Mouse (Mus musculus) liver, embryonic 11.5 days (tissue): ENCODE measurements at regions not wholly inside any gene's neighbourhood (a gene's known extent, or its start where the extent isn't known, plus 50 kb on each side); places are given as distances from the start of the nearest gene placed in this dataset.

Experiments used
- ATAC-seq: fragments of 200-750 bp; cut with Nextera tagmentation; replicated peaks from 2 replicates; pipeline ENCODE4 v1.8.0; 2017; ENCODE audit warnings: moderate number of reproducible peaks, mild to moderate bottlenecking, moderate TSS enrichment, moderate library complexity; ENCODE audit not compliant: low FRiP score
- DNase-seq: peaks from one replicate; pipeline ENCODE4 v3.0.0-alpha.2; 2017; ENCODE audit warnings: low spot score
- H3K27ac ChIP-seq: fragments of 300-500 bp; sonication (generic); 2 replicates; pipeline ENCODE4 v1.5.1; 2014; ENCODE audit warnings: mild to moderate bottlenecking, low read depth, low read length, control low read depth
- H3K27me3 ChIP-seq: fragments of 300-500 bp; sonication (generic); replicated peaks from 2 replicates; pipeline ENCODE4 v1.6.1; 2014; ENCODE audit warnings: low read length, mixed read lengths; ENCODE audit not compliant: control insufficient read depth, insufficient read depth
- H3K36me3 ChIP-seq: fragments of 300-500 bp; sonication (generic); 2 replicates; pipeline ENCODE4 v1.6.1; 2014; ENCODE audit warnings: mild to moderate bottlenecking, low read length, moderate library complexity, mixed read lengths; ENCODE audit not compliant: control insufficient read depth, insufficient read depth
- H3K4me1 ChIP-seq: fragments of 300-500 bp; sonication (generic); replicated peaks from 2 replicates; pipeline ENCODE4 v1.6.1; 2014; ENCODE audit warnings: low read length, mixed read lengths; ENCODE audit not compliant: control insufficient read depth, insufficient read depth
- H3K4me2 ChIP-seq: fragments of 300-500 bp; sonication (generic); 2 replicates; pipeline ENCODE4 v1.6.1; 2014; ENCODE audit warnings: mild to moderate bottlenecking, control low read depth, moderate library complexity
- H3K4me3 ChIP-seq: fragments of 300-500 bp; sonication (generic); 2 replicates; pipeline ENCODE4 v1.5.1; 2014; ENCODE audit warnings: low read depth, low read length, control low read depth
- H3K9ac ChIP-seq: fragments of 300-500 bp; sonication (generic); 2 replicates; pipeline ENCODE4 v1.6.1; 2014; ENCODE audit warnings: low read depth, low read length, control low read depth
- H3K9me3 ChIP-seq: fragments of 300-500 bp; sonication (generic); 2 replicates; pipeline ENCODE4 v1.6.1; 2016; ENCODE audit warnings: low read length, inconsistent platforms, mixed read lengths; ENCODE audit not compliant: control insufficient read depth
- WGBS: fragments of 180-500 bp; shearing (Covaris S2); extraction: QIAGEN DNeasy Blood & Tissue Kit; methylation state at CpG from one replicate; pipeline ENCODE4 v1.1.7; 2014; 5-methylcytosine and 5-hydroxymethylcytosine counted together

DNA sequence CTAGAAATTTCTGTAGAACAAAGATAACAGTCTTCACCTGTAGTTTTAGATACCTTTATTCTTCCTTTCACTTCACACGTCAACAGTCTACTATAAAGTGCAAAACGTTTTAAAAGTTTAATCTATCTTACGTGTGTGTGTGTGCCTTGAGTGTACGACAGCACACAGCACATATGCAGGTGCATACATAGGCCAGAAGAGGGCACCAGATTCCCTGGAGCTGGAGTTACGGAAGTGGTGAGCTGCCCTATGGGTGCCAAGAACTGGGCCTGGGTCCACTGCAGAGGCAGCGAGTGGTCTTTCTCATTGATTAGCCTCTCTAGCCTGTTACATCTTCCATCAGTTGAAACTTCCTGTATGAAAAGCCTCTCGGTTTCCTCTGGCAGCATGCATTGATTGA, 285.5 kb upstream of the Dio3 start:
- Histone ChIP-seq H3K9me3 (no peaks in the 10 kb centered on the region), H3K27ac (no peak overlapping the region), H3K4me2 (no peak overlapping the region), H3K36me3 (no peaks in the 10 kb centered on the region), H3K9ac (no peak overlapping the region), H3K4me1 (no peaks in the 10 kb centered on the region), H3K4me3 (no peak overlapping the region), H3K27me3 (no peaks in the 10 kb centered on the region)
- no peak for DNase-seq
- ATAC-seq = no peak
- 82% methylated on average over 7 of the region's 7 CpGs for WGBS

DNA sequence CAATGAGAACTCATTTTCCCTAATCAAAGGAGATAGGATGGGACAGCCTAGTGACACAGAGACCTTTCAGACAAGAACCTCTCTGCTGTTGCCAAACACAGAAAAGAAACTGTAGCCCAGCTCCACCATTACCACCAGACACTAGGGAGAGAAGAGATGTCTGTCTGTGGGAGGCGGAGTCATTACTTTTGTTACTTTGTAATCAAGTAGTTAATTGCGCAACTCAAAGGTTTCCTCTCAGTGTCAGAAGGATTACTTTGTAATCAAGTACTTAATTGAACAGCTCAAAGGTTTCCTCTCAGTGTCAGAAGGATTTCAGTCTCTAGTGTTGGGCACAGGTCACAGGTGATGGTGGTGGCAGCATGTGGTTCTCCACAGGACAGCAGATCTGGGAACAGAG, 276.2 kb upstream of the Dio3 start:
- no peaks in the 10 kb centered on the region for H3K9me3 ChIP-seq
- H3K36me3 ChIP-seq = no peaks in the 10 kb centered on the region
- H3K27me3 ChIP-seq = no peaks in the 10 kb centered on the region
- H3K27ac ChIP-seq = no peak overlapping the region
- ATAC-seq = no peak
- 88% methylated on average over 2 of the region's 2 CpGs for WGBS
- no peaks in the 10 kb centered on the region for H3K4me1 ChIP-seq
- no peak overlapping the region for H3K4me2 ChIP-seq
- H3K4me3 ChIP-seq = no peak overlapping the region
- no peak overlapping the region for H3K9ac ChIP-seq
- DNase-seq = no peak

DNA sequence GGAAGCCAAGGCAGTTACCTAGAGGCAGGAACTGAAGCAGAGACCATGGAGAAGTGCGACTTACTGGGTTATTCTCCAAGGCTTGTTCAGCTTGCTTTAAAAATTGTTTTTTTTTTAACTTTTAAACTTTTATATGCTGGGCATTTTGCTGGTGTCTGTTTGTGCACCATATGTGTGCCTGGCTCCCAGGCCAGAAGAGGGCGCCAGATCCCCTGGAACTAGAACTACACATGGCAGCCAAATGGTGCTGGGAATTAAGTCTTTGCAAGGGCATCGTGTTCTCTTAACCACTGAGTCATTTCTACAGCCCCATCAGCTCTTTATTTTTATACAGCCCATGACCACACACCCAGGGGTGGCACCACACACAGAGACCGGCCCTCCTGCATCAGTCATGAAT, 269.7 kb upstream of the Dio3 start:
- Histone ChIP-seq H3K4me3 (no peak overlapping the region), H3K9ac (no peak overlapping the region), H3K27ac (no peak overlapping the region), H3K4me1 (no peaks in the 10 kb centered on the region), H3K9me3 (no peaks in the 10 kb centered on the region), H3K36me3 (no peaks in the 10 kb centered on the region), H3K27me3 (no peaks in the 10 kb centered on the region), H3K4me2 (no peak overlapping the region)
- 49% methylated on average over 4 of the region's 4 CpGs for WGBS
- DNase-seq = no peak
- no peak for ATAC-seq

DNA sequence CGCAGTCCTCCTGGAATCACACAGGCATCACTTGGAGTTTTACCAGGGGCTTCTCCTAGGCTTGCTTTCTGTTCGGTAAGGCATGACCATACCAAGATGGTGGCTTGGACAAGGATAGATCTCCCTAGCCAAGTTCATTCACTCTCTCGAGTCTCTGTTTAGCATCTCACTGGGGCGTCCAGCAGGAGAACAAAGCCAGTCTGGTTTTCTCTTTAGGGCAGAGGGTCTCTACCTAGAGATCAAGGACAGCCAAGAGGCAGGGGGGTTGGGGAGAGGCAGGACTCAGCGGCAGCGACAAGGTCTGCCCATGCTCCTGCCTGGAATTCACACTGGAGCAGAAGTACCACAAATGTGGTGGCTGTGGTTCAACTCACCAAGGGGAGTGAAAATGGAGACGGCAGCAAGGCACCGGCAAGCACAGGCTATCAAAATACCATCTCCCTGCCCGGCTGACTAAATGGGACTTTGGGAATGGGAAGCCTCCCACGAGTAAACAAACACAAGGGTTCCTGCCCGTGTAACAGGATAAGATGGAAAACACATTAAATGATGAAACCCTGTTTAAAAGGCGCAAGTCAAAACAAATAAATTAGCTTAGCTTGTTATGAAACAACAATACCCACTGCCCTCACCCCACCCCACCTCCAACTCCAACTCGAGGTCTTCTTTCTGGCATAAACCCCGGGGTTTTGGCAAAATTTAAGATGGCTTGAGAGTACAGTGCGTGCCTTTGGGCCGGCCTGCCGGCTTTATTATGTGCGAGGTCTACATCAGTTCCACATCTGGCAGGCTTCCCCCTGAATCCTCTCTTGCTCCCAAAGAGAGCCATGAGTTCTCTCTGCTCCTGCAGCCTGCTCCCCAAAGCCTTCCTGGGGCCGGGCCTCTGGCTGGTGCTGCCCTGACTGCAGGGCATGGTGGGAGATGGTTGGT, 258.1 kb upstream of the Dio3 start:
- Histone ChIP-seq H3K4me3 (no peak overlapping the region), H3K4me2 (no peak overlapping the region; the same call in 1 of the 2 replicates), H3K4me1 (no peaks in the 10 kb centered on the region; the same call in 1 of the 2 replicates), H3K9me3 (no peaks in the 10 kb centered on the region), H3K27me3 (no peaks in the 10 kb centered on the region), H3K27ac (no peak overlapping the region), H3K9ac (no peak overlapping the region), H3K36me3 (no peaks in the 10 kb centered on the region)
- no peak for ATAC-seq
- 65% methylated on average over 19 of the region's 19 CpGs for WGBS
- no peak for DNase-seq

DNA sequence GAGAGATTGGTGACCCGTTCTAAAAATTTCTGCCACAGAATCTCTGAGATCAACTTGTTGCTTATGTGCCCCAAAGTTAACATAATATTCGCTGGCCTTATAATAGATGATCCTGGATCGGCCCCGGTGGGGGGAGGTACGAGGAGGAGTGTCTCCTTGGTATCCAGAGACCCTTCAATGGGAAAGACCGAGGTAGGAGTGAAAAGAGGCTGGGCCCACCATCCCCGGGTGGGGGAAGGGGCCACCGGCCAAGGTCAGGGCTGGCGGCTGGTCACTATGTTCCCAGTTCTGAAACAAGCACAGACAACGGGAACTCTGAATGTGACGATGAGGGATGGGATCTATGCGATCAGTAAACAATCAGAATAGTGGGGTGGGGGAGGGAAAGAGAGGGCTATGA, 257.2 kb upstream of the Dio3 start:
- H3K4me2 ChIP-seq = no peak overlapping the region
- DNase-seq (no peak), ATAC-seq (no peak)
- no peaks in the 10 kb centered on the region for H3K27me3 ChIP-seq
- H3K9me3 ChIP-seq = no peaks in the 10 kb centered on the region
- 72% methylated on average over 12 of the region's 12 CpGs for WGBS
- H3K9ac ChIP-seq = no peak overlapping the region
- H3K36me3 ChIP-seq = no peaks in the 10 kb centered on the region
- H3K4me1 ChIP-seq = no peaks in the 10 kb centered on the region; the same call in 1 of the 2 replicates
- H3K27ac ChIP-seq = no peak overlapping the region
- H3K4me3 ChIP-seq = no peak overlapping the region

DNA sequence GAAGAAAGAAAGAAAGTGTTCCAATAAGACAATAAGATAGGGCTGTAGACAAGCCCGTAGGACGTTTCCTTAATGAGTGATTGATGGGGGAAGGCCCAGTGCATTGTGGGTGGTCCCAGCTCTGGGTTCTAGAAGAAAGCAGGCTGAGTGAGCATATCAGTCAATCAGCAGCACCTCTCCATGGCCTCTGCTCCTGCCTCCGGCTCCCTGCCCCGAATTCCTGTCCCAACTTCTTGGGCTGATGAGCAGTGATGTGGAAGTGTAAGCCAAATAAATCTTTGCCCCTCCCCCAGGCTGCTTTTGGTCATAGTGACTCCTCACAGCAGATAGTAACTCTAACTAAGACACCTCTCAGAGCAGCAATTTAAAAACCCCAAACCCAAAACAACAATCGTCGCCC, 256.2 kb upstream of the Dio3 start:
- ATAC-seq (no peak), DNase-seq (no peak)
- Histone ChIP-seq H3K27me3 (no peaks in the 10 kb centered on the region), H3K4me3 (no peak overlapping the region), H3K9ac (no peak overlapping the region), H3K36me3 (no peaks in the 10 kb centered on the region), H3K4me1 (peaks cover 2% of the 10 kb centered on the region; the same call in 1 of the 2 replicates), H3K27ac (no peak overlapping the region), H3K4me2 (no peak overlapping the region; the same call in 1 of the 2 replicates), H3K9me3 (no peaks in the 10 kb centered on the region)
- WGBS = 73% methylated on average over 6 of the region's 6 CpGs

DNA sequence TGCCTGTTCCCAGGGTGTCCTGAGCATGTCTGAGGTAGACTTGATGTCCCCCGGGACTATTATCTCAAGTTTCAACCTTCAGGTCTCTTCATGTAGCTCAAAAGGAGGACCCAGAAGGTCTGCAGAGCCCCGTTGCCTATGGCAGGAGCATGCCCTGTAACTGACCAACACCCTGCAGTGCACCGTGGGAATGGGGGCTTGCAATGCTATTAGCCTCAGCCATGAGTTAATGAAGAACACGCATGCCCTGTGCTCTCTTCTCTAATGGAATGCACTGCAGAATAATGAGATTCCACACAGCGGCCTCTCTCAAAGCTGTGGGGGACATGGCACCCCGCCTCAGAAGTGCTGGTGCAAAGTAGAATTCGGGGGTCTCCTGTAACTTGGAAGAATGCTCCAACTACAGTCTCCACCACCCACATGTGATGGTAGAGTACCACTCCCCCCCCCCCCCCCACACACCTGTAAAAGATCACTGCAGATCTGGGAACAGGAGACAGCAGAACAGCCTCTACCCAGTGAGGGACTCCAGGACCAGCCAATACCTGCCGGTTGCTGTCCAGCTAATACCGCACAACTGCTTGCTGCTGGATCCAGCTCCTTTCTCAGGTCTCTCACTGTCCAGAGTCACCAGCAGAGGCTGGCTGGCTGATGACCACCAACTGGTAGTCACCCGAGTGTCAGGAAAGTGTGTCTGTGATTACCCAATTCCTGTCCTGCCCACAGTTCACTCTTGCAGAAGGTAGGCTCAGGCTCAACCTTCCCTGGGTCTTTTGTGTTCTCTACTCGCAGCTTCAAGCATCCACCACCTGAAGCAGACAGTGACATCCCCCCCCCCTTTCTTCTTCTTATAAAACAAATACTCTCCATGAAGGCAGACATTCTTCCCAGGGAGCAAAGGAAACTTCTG, 255.4 kb upstream of the Dio3 start:
- peak overlapping the region; percentile 22; the same call in 1 of the 2 replicates for H3K4me2 ChIP-seq
- peak overlapping the region; percentile 70 for H3K27ac ChIP-seq
- WGBS = 73% methylated on average over 11 of the region's 11 CpGs
- H3K4me3 ChIP-seq = no peak overlapping the region
- no peaks in the 10 kb centered on the region for H3K36me3 ChIP-seq
- no peak overlapping the region for H3K9ac ChIP-seq
- no peaks in the 10 kb centered on the region for H3K27me3 ChIP-seq
- H3K4me1 ChIP-seq = peaks cover 2% of the 10 kb centered on the region; the same call in 1 of the 2 replicates
- H3K9me3 ChIP-seq = no peaks in the 10 kb centered on the region
- peak; percentile 25; the same call in 1 of the 2 replicates for ATAC-seq
- DNase-seq = no peak

DNA sequence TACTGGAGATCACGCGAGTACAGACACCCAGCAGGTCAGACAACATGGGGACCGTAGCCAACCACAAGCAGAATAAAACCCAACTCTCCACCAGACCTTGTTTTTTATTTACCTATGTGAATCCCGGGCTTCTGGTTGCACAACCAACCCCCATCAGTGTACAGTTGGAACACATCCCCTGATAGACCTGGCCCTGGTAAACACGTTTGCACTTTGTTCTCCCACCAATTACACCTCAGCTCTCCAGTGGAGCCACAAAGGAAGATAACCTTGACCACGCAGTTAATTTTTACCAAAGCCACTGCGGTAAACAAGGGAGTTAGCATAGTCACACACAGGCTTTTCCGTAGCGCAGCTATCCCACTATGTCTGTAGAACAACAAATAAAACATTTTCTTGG, 254.6 kb upstream of the Dio3 start:
- DNase-seq (no peak), ATAC-seq (peak; percentile 65)
- H3K27me3 ChIP-seq = no peaks in the 10 kb centered on the region
- H3K36me3 ChIP-seq = no peaks in the 10 kb centered on the region
- no peaks in the 10 kb centered on the region for H3K9me3 ChIP-seq
- H3K9ac ChIP-seq = no peak overlapping the region
- peak overlapping the region; percentile 10; the same call in 1 of the 2 replicates for H3K4me3 ChIP-seq
- H3K4me1 ChIP-seq = peaks cover 2% of the 10 kb centered on the region; the same call in 1 of the 2 replicates
- H3K4me2 ChIP-seq = peak overlapping the region; percentile 11; the same call in 1 of the 2 replicates
- 69% methylated on average over 9 of the region's 9 CpGs for WGBS
- peak overlapping the region; percentile 70 for H3K27ac ChIP-seq
